Mouse (Mus musculus): Measurements from ENCODE around the gene Stk39. TPM values are rescaled to one million over a fixed set of nuclear protein-coding genes. Genes with fewer than 3 reads are reported as not detected.

Gene Stk39
- polyA plus RNA-seq, 1 experiment from 2014 or later: 25.1 TPM

DNA sequence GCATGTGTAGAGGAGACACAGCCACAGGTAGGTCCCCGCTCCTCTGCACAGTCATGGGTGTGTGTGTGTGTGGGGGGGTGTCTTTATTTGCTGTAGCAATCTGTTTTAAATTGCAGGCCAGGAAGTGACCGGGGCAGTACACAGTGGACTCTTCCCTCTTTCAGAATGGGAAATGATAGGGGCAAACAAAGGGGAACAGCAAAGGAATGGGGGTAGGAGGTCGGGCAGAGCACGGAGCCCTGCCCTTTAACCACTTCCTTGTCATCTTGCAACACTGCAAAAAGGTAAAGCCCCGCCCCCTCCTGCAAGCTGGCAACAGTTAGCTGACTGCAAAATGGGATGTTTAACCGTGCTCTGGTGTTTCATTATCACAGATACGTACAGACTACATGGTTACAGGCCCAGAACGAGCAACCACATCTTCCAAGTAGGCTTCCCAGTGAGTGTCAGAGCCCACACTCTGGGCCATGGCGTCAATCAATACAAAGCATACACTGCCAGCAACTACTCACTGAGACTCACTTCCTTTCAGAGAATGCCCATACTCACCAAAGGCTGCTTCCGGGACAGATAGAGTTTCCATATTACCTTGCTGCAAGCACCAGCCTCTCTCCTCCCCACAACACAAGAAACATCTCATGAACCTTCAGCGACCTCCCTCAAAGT lies 89.5 kb downstream of the Stk39 start:
- no peaks in the 10 kb centered on the region for H3K36me3 ChIP-seq (ENCODE audit: control insufficient read depth, insufficient read depth, low read length)
- no peak overlapping the region for H3K27ac ChIP-seq (ENCODE audit: low read depth, low read length)
- H3K4me3 ChIP-seq (ENCODE audit: low read length): no peak overlapping the region
- H3K9ac ChIP-seq (ENCODE audit: low read depth, low read length): no peak overlapping the region
- no peak overlapping the region for H3K4me2 ChIP-seq (ENCODE audit: low read length)
- H3K4me1 ChIP-seq (ENCODE audit: control insufficient read depth, insufficient read depth, low read depth, low read length): peaks cover 13% of the 10 kb centered on the region
- no peaks in the 10 kb centered on the region for H3K27me3 ChIP-seq (replicated peaks; ENCODE audit: control insufficient read depth, insufficient read depth, low read length)
- ATAC-seq: no peak
- no peaks in the 10 kb centered on the region for H3K9me3 ChIP-seq (ENCODE audit: control insufficient read depth, low read length)
- 68% methylated on average over 11 of the region's 11 CpGs for WGBS

DNA sequence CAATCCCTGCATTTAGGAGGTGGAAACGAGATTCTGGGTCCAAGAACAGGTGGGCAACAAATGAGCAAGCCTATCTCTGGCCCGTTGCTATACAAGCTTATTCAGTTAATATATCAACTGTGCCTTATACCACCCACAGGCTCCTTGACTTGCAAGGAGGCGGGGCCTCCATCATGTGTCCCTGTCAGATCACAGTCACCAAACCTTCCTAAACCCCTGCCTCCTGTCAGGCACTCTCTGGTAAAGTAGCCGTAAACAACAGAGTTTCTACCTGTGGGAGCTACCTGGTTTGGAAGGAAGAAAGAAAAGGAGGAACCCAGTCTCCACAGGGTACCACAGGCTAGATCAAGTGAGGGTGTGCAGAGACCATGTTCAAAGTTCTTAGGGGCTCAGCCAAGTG lies 90.2 kb downstream of the Stk39 start:
- Histone ChIP-seq H3K9me3 (ENCODE audit: control insufficient read depth, low read length) (no peaks in the 10 kb centered on the region), H3K27ac (ENCODE audit: low read depth, low read length) (no peak overlapping the region), H3K4me3 (ENCODE audit: low read length) (no peak overlapping the region), H3K27me3 (replicated peaks; ENCODE audit: control insufficient read depth, insufficient read depth, low read length) (no peaks in the 10 kb centered on the region), H3K4me1 (ENCODE audit: control insufficient read depth, insufficient read depth, low read depth, low read length) (peaks cover 13% of the 10 kb centered on the region), H3K9ac (ENCODE audit: low read depth, low read length) (no peak overlapping the region), H3K36me3 (ENCODE audit: control insufficient read depth, insufficient read depth, low read length) (no peaks in the 10 kb centered on the region), H3K4me2 (ENCODE audit: low read length) (no peak overlapping the region)
- 76% methylated on average over 4 of the region's 4 CpGs for WGBS
- ATAC-seq: no peak

- no peaks in the 10 kb centered on the region for H3K27me3 ChIP-seq (replicated peaks; ENCODE audit: control insufficient read depth, insufficient read depth, low read length)
- no peak overlapping the region for H3K27ac ChIP-seq (ENCODE audit: low read depth, low read length)
- H3K9me3 ChIP-seq (ENCODE audit: control insufficient read depth, low read length): no peaks in the 10 kb centered on the region
- WGBS: 28% methylated on average over 6 of the region's 6 CpGs
- H3K4me3 ChIP-seq (ENCODE audit: low read length): no peak overlapping the region
- H3K4me1 ChIP-seq (ENCODE audit: control insufficient read depth, insufficient read depth, low read depth, low read length): peaks cover 13% of the 10 kb centered on the region
- no peaks in the 10 kb centered on the region for H3K36me3 ChIP-seq (ENCODE audit: control insufficient read depth, insufficient read depth, low read length)
- no peak overlapping the region for H3K9ac ChIP-seq (ENCODE audit: low read depth, low read length)
- 0 out of 2 replicates have a peak, but pooled peaks have one; percentile 10 for ATAC-seq
- H3K4me2 ChIP-seq (ENCODE audit: low read length): no peak overlapping the region
Observed at GRCm38 (mm10) chr2:68381205-68381604, 90.9 kb downstream of the Stk39 start.

DNA sequence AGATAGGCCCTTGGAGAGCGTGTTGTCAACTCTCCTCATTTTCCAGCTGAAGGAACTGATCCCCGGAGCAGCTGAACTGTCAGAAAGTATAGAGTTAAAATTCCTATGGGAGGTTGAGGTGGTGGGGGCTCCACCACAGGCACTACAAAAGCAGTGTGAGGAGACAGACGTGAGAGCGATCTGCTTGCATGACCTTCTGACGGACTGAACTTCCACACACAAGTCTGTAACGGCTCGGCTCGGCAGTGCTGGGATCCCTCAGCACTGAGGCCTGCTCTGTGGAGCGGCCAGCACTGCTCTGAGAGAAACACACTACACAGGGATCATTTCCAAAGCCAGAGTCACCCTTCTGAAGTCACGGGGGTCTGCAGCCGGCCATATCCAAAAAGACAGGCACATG lies 92.4 kb downstream of the Stk39 start:
- no peaks in the 10 kb centered on the region for H3K9me3 ChIP-seq (ENCODE audit: control insufficient read depth, low read length)
- WGBS: 34% methylated on average over 11 of the region's 11 CpGs
- no peak overlapping the region for H3K4me3 ChIP-seq (ENCODE audit: low read length)
- no peak overlapping the region for H3K4me2 ChIP-seq (ENCODE audit: low read length)
- no peak for ATAC-seq
- H3K9ac ChIP-seq (ENCODE audit: low read depth, low read length): no peak overlapping the region
- H3K4me1 ChIP-seq (ENCODE audit: control insufficient read depth, insufficient read depth, low read depth, low read length): peaks cover 13% of the 10 kb centered on the region
- 0 out of 2 replicates have a peak overlapping the region, but pooled peaks have one; percentile 6 for H3K27ac ChIP-seq (ENCODE audit: low read depth, low read length)
- H3K36me3 ChIP-seq (ENCODE audit: control insufficient read depth, insufficient read depth, low read length): no peaks in the 10 kb centered on the region
- H3K27me3 ChIP-seq (replicated peaks; ENCODE audit: control insufficient read depth, insufficient read depth, low read length): no peaks in the 10 kb centered on the region

- no peak overlapping the region for H3K9ac ChIP-seq (ENCODE audit: low read depth, low read length)
- H3K4me1 ChIP-seq (ENCODE audit: control insufficient read depth, insufficient read depth, low read depth, low read length): peaks cover 13% of the 10 kb centered on the region
- WGBS: 70% methylated on average over 8 of the region's 8 CpGs
- ATAC-seq: no peak
- no peaks in the 10 kb centered on the region for H3K27me3 ChIP-seq (replicated peaks; ENCODE audit: control insufficient read depth, insufficient read depth, low read length)
- no peak overlapping the region for H3K27ac ChIP-seq (ENCODE audit: low read depth, low read length)
- H3K36me3 ChIP-seq (ENCODE audit: control insufficient read depth, insufficient read depth, low read length): no peaks in the 10 kb centered on the region
- H3K4me2 ChIP-seq (ENCODE audit: low read length): no peak overlapping the region
- H3K4me3 ChIP-seq (ENCODE audit: low read length): no peak overlapping the region
- no peaks in the 10 kb centered on the region for H3K9me3 ChIP-seq (ENCODE audit: control insufficient read depth, low read length)
Observed at GRCm38 (mm10) chr2:68378319-68378718, 93.7 kb downstream of the Stk39 start.

GRCm38 (mm10) chr2:68377251-68377681 lies 94.8 kb downstream of the Stk39 start:
- WGBS: 85% methylated on average over 6 of the region's 6 CpGs
- peaks cover 13% of the 10 kb centered on the region for H3K4me1 ChIP-seq (ENCODE audit: control insufficient read depth, insufficient read depth, low read depth, low read length)
- ATAC-seq: no peak

GRCm38 (mm10) chr2:68376660-68377059 lies 95.4 kb downstream of the Stk39 start:
- H3K36me3 ChIP-seq (ENCODE audit: control insufficient read depth, insufficient read depth, low read length): no peaks in the 10 kb centered on the region
- WGBS: 73% methylated on average over 12 of the region's 12 CpGs
- H3K4me1 ChIP-seq (ENCODE audit: control insufficient read depth, insufficient read depth, low read depth, low read length): peaks cover 11% of the 10 kb centered on the region
- no peak overlapping the region for H3K4me2 ChIP-seq (ENCODE audit: low read length)
- no peak overlapping the region for H3K9ac ChIP-seq (ENCODE audit: low read depth, low read length)
- no peaks in the 10 kb centered on the region for H3K27me3 ChIP-seq (replicated peaks; ENCODE audit: control insufficient read depth, insufficient read depth, low read length)
- H3K4me3 ChIP-seq (ENCODE audit: low read length): no peak overlapping the region
- no peak overlapping the region for H3K27ac ChIP-seq (ENCODE audit: low read depth, low read length)
- no peak for ATAC-seq
- H3K9me3 ChIP-seq (ENCODE audit: control insufficient read depth, low read length): no peaks in the 10 kb centered on the region

More at GRCm38 (mm10) chr2:68377251-68377681, 94.8 kb downstream of the Stk39 start:
- no peak overlapping the region for H3K4me2 ChIP-seq (ENCODE audit: low read length)
- H3K36me3 ChIP-seq (ENCODE audit: control insufficient read depth, insufficient read depth, low read length): no peaks in the 10 kb centered on the region
- H3K9me3 ChIP-seq (ENCODE audit: control insufficient read depth, low read length): no peaks in the 10 kb centered on the region
- no peak overlapping the region for H3K9ac ChIP-seq (ENCODE audit: low read depth, low read length)
- no peak overlapping the region for H3K4me3 ChIP-seq (ENCODE audit: low read length)
- no peak overlapping the region for H3K27ac ChIP-seq (ENCODE audit: low read depth, low read length)
- H3K27me3 ChIP-seq (replicated peaks; ENCODE audit: control insufficient read depth, insufficient read depth, low read length): no peaks in the 10 kb centered on the region

DNA sequence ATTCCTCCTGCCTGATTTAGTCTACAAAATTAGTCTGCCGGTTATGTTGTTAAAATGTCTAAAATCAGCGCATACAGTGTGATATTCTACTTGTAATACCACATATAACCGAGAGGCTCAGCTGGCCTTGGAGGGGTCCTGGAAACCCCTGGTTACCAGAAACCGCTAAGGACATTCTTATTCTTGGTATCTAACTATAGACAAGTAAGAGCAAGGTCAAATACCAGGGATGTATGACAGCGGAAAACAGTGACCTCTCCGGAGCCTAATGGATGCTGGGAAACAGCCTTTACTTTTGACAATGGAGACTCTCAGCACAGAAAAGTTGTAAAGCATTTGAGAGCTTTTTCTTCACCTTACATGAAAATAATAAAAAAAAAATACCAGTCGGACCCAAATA lies 97.9 kb downstream of the Stk39 start:
- ATAC-seq: no peak
- WGBS: 66% methylated on average over 7 of the region's 7 CpGs
- no peak overlapping the region for H3K4me3 ChIP-seq (ENCODE audit: low read length)
- no peaks in the 10 kb centered on the region for H3K36me3 ChIP-seq (ENCODE audit: control insufficient read depth, insufficient read depth, low read length)
- no peak overlapping the region for H3K27ac ChIP-seq (ENCODE audit: low read depth, low read length)
- H3K27me3 ChIP-seq (replicated peaks; ENCODE audit: control insufficient read depth, insufficient read depth, low read length): no peaks in the 10 kb centered on the region
- no peaks in the 10 kb centered on the region for H3K9me3 ChIP-seq (ENCODE audit: control insufficient read depth, low read length)
- H3K4me1 ChIP-seq (ENCODE audit: control insufficient read depth, insufficient read depth, low read depth, low read length): peaks cover 5% of the 10 kb centered on the region
- no peak overlapping the region for H3K9ac ChIP-seq (ENCODE audit: low read depth, low read length)
- no peak overlapping the region for H3K4me2 ChIP-seq (ENCODE audit: low read length)

- no peak overlapping the region for H3K9ac ChIP-seq (ENCODE audit: low read depth, low read length)
- no peaks in the 10 kb centered on the region for H3K36me3 ChIP-seq (ENCODE audit: control insufficient read depth, insufficient read depth, low read length)
- H3K4me3 ChIP-seq (ENCODE audit: low read length): no peak overlapping the region
- ATAC-seq: no peak
- no peak overlapping the region for H3K4me2 ChIP-seq (ENCODE audit: low read length)
- no peaks in the 10 kb centered on the region for H3K27me3 ChIP-seq (replicated peaks; ENCODE audit: control insufficient read depth, insufficient read depth, low read length)
- H3K27ac ChIP-seq (ENCODE audit: low read depth, low read length): no peak overlapping the region
- no peaks in the 10 kb centered on the region for H3K9me3 ChIP-seq (ENCODE audit: control insufficient read depth, low read length)
- peaks cover 7% of the 10 kb centered on the region for H3K4me1 ChIP-seq (ENCODE audit: control insufficient read depth, insufficient read depth, low read depth, low read length)
- WGBS: 62% methylated on average over 6 of the region's 6 CpGs
Observed at GRCm38 (mm10) chr2:68371912-68372311, 100.2 kb downstream of the Stk39 start.
